Mouse (Mus musculus) heart, postnatal 0 days (tissue): Measurements from ENCODE around the gene Pnmal2.

ENCODE experiments used
- CTCF ChIP-seq: IDR thresholded peaks from 2 replicates; pipeline ENCODE4 v1.5.1; 2016; ENCODE audit warnings: antibody characterized with exemption, control low read depth, low read depth
- EP300 ChIP-seq: IDR thresholded peaks from 2 replicates; pipeline ENCODE4 v1.6.1; 2016; ENCODE audit warnings: antibody characterized with exemption, low read depth

DNA sequence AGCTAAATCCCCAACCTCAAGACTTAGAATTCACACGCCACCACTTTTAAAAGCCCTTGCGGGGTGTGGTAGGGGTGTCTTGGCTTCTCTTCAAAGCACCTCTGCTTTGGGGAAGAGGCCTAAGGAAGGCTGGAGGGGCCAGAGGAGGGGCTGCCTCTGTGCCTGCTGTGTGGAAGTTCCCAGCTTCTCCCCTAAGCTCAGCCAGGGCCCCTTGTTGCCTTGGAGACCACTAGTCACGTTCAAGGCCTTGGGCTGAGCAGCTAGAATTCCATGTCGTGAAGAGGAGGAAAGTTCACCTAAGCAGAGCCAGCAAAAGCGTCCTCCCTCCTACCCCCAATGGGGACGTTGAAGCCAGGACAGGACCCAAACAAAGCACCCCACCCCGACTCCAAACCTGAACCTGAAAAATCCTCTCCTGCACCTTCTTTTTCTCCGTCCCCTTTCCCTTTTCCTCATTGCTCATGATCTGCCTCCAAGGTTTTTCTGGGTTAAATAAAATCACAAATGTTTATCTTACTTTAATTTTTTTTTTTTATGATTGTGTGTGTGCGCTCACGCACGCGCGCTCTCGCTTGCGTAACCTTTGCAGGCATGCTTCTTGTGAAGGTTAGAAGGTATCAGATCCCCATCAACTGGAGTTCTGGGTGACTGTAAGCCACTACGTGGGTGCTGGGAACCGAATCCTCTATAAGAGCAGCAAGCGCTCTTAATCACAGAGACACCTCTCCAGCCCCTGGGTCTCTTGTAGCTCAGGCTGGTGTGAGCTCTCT lies 47.4 kb downstream of the Pnmal2 start:
- TF ChIP-seq CTCF (no peak), EP300 (no peak)
